Mouse (Mus musculus): Measurements from ENCODE around the gene Podn.

GRCm38 (mm10) chr4:108025269-108025668 lies 71.0 kb downstream of the Podn start:
- TF ChIP-seq POLR2A (IDR thresholded peaks at IDR 0.05; ENCODE audit: control insufficient read depth, low read depth, low read length) = no peak
- TF ChIP-seq CTCF (IDR thresholded peaks at IDR 0.05; ENCODE audit: control insufficient read depth, insufficient read depth, insufficient replicate concordance, low read depth, low read length) = no peak
